Mouse (Mus musculus): ENCODE results near the gene Lgals3. TPM values are rescaled to one million over a fixed set of nuclear protein-coding genes. Genes with fewer than 3 reads are reported as not detected.

The Lgals3 gene
- polyA plus RNA-seq, 1 experiment from 2014 or later = 81.7 TPM

GRCm38 (mm10) chr14:47340231-47340925, 27.2 kb upstream of the Lgals3 start:
- 79% methylated on average over 10 of the region's 10 CpGs for WGBS
- H3K9me3 ChIP-seq (ENCODE audit: control insufficient read depth, low read length) = no peaks in the 10 kb centered on the region
- ATAC-seq (ENCODE audit: low read depth) = no peak
- H3K4me1 ChIP-seq (ENCODE audit: control insufficient read depth, insufficient read depth, low read length) = no peaks in the 10 kb centered on the region
- H3K36me3 ChIP-seq (ENCODE audit: control insufficient read depth, insufficient read depth, low read length) = no peaks in the 10 kb centered on the region
- no peak overlapping the region for H3K4me2 ChIP-seq (ENCODE audit: low read depth, low read length)
- H3K27ac ChIP-seq (replicated peaks; ENCODE audit: low read depth, low read length) = no peak overlapping the region; the same call in 1 of the 2 replicates
- H3K27me3 ChIP-seq (replicated peaks; ENCODE audit: control insufficient read depth, insufficient read depth, low read length) = no peaks in the 10 kb centered on the region
- DNase-seq (ENCODE audit: low spot score) = no peak
- H3K4me3 ChIP-seq (ENCODE audit: low read depth, low read length) = no peak overlapping the region
- no peak overlapping the region for H3K9ac ChIP-seq (ENCODE audit: low read depth, low read length)

DNA sequence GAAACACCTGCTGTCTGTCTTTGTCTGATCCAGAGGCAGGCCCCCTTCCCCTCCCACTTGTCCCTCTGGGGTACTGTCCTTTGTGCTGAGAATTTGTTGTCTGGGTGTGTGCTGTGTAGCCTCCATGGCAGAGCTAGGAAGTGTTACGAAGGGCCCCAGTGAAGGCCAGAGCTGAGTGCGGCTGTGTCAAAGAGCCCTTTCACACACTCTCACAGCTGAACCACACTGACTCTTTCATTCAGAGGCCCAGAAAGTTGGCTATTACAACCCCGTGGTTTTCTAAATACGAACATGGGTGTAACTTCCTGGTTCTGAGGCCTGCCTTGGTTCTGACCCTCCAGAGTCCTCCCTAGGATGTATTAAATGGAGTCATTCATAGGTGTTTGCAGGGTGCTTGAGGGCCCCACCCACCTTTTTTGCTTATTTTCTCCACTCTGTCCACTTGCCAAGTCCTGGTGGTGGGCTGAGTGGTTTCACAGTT, 25.7 kb upstream of the Lgals3 start:
- 29% methylated on average over 4 of the region's 4 CpGs for WGBS
- H3K4me3 ChIP-seq (ENCODE audit: low read depth, low read length) = no peak overlapping the region
- H3K9me3 ChIP-seq (ENCODE audit: control insufficient read depth, low read length) = no peaks in the 10 kb centered on the region
- H3K9ac ChIP-seq (ENCODE audit: low read depth, low read length) = no peak overlapping the region
- no peak overlapping the region for H3K4me2 ChIP-seq (ENCODE audit: low read depth, low read length)
- ATAC-seq (ENCODE audit: low read depth) = peak; percentile 63
- H3K4me1 ChIP-seq (ENCODE audit: control insufficient read depth, insufficient read depth, low read length) = no peaks in the 10 kb centered on the region
- H3K27ac ChIP-seq (replicated peaks; ENCODE audit: low read depth, low read length) = peak overlapping the region; percentile 55
- peak; percentile 54 for DNase-seq (ENCODE audit: low spot score)
- no peaks in the 10 kb centered on the region for H3K27me3 ChIP-seq (replicated peaks; ENCODE audit: control insufficient read depth, insufficient read depth, low read length)
- H3K36me3 ChIP-seq (ENCODE audit: control insufficient read depth, insufficient read depth, low read length) = no peaks in the 10 kb centered on the region

DNA sequence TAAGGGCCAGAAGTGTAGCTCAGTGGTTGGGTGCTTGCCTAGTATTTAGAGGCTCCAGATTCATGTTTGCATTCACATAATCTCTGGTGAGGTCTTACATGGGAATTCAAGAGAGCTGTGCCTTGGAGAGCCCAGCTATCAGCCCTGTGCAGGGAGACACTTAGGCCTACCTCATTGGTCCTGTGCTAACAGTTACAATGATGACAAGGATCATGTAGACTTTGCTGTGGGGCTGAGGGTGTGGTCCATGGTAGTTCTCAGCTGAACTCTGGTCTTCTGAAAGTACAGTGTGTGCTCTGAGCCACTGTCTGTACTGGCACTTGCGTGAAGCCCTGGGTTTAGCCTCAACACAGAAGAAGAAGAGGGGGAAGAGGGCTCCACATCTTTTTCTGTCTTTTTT, 20.8 kb upstream of the Lgals3 start:
- Histone ChIP-seq H3K36me3 (ENCODE audit: control insufficient read depth, insufficient read depth, low read length) (no peaks in the 10 kb centered on the region), H3K4me2 (ENCODE audit: low read depth, low read length) (no peak overlapping the region), H3K4me3 (ENCODE audit: low read depth, low read length) (no peak overlapping the region), H3K9me3 (ENCODE audit: control insufficient read depth, low read length) (no peaks in the 10 kb centered on the region), H3K9ac (ENCODE audit: low read depth, low read length) (no peak overlapping the region), H3K27ac (replicated peaks; ENCODE audit: low read depth, low read length) (no peak overlapping the region), H3K27me3 (replicated peaks; ENCODE audit: control insufficient read depth, insufficient read depth, low read length) (no peaks in the 10 kb centered on the region), H3K4me1 (ENCODE audit: control insufficient read depth, insufficient read depth, low read length) (no peaks in the 10 kb centered on the region)
- WGBS = 100% methylated on average over 1 of the region's 1 CpGs
- ATAC-seq (ENCODE audit: low read depth) (no peak), DNase-seq (ENCODE audit: low spot score) (no peak)

- Histone ChIP-seq H3K9ac (ENCODE audit: low read depth, low read length) (no peak overlapping the region), H3K4me1 (ENCODE audit: control insufficient read depth, insufficient read depth, low read length) (no peaks in the 10 kb centered on the region), H3K4me2 (ENCODE audit: low read depth, low read length) (no peak overlapping the region), H3K9me3 (ENCODE audit: control insufficient read depth, low read length) (no peaks in the 10 kb centered on the region), H3K4me3 (ENCODE audit: low read depth, low read length) (no peak overlapping the region), H3K36me3 (ENCODE audit: control insufficient read depth, insufficient read depth, low read length) (no peaks in the 10 kb centered on the region), H3K27ac (replicated peaks; ENCODE audit: low read depth, low read length) (no peak overlapping the region), H3K27me3 (replicated peaks; ENCODE audit: control insufficient read depth, insufficient read depth, low read length) (no peaks in the 10 kb centered on the region)
- DNase-seq (ENCODE audit: low spot score) = no peak
- ATAC-seq (ENCODE audit: low read depth) = no peak
- WGBS = 81% methylated on average over 2 of the region's 2 CpGs
Observed at GRCm38 (mm10) chr14:47350974-47351373, 16.6 kb upstream of the Lgals3 start.

GRCm38 (mm10) chr14:47352272-47352671, 15.3 kb upstream of the Lgals3 start:
- H3K4me2 ChIP-seq (ENCODE audit: low read depth, low read length) = no peak overlapping the region
- ATAC-seq (ENCODE audit: low read depth) = no peak
- 90% methylated on average over 10 of the region's 10 CpGs for WGBS
- H3K9ac ChIP-seq (ENCODE audit: low read depth, low read length) = no peak overlapping the region
- no peaks in the 10 kb centered on the region for H3K27me3 ChIP-seq (replicated peaks; ENCODE audit: control insufficient read depth, insufficient read depth, low read length)
- no peaks in the 10 kb centered on the region for H3K36me3 ChIP-seq (ENCODE audit: control insufficient read depth, insufficient read depth, low read length)
- no peak overlapping the region for H3K4me3 ChIP-seq (ENCODE audit: low read depth, low read length)
- no peak for DNase-seq (ENCODE audit: low spot score)
- H3K4me1 ChIP-seq (ENCODE audit: control insufficient read depth, insufficient read depth, low read length) = no peaks in the 10 kb centered on the region
- H3K27ac ChIP-seq (replicated peaks; ENCODE audit: low read depth, low read length) = no peak overlapping the region
- H3K9me3 ChIP-seq (ENCODE audit: control insufficient read depth, low read length) = no peaks in the 10 kb centered on the region

- no peaks in the 10 kb centered on the region for H3K27me3 ChIP-seq (replicated peaks; ENCODE audit: control insufficient read depth, insufficient read depth, low read length)
- no peaks in the 10 kb centered on the region for H3K36me3 ChIP-seq (ENCODE audit: control insufficient read depth, insufficient read depth, low read length)
- WGBS = 83% methylated on average over 4 of the region's 4 CpGs
- H3K9me3 ChIP-seq (ENCODE audit: control insufficient read depth, low read length) = no peaks in the 10 kb centered on the region
- no peak overlapping the region for H3K9ac ChIP-seq (ENCODE audit: low read depth, low read length)
- no peaks in the 10 kb centered on the region for H3K4me1 ChIP-seq (ENCODE audit: control insufficient read depth, insufficient read depth, low read length)
- no peak overlapping the region for H3K27ac ChIP-seq (replicated peaks; ENCODE audit: low read depth, low read length)
- ATAC-seq (ENCODE audit: low read depth) (no peak), DNase-seq (ENCODE audit: low spot score) (no peak)
- no peak overlapping the region for H3K4me2 ChIP-seq (ENCODE audit: low read depth, low read length)
- no peak overlapping the region for H3K4me3 ChIP-seq (ENCODE audit: low read depth, low read length)
Observed at GRCm38 (mm10) chr14:47353240-47353639, 14.3 kb upstream of the Lgals3 start.

DNA sequence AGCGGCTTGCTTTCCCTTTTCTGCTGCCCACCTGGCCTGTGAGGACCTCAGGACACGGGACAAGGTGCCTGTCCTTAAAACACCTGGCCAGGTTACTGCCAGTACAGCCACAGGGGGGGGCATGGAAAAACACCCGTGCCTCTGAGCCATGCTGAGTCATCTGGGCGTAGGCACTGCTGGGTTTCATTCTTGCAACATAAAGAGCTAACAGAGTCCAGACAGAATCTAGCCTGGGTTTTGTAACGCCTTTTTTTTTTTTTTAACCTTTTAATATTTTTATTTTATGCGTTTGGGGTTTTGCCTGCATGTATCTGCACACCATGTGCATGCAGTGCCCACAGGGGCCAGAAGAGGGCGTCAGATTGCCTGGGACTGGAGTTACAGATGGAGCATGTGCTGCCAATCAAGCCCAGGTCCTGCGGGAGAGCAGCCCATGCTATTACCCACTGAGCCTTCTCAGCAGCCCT, 13.4 kb upstream of the Lgals3 start:
- DNase-seq (ENCODE audit: low spot score) (no peak), ATAC-seq (ENCODE audit: low read depth) (no peak)
- Histone ChIP-seq H3K4me2 (ENCODE audit: low read depth, low read length) (no peak overlapping the region), H3K36me3 (ENCODE audit: control insufficient read depth, insufficient read depth, low read length) (no peaks in the 10 kb centered on the region), H3K4me1 (ENCODE audit: control insufficient read depth, insufficient read depth, low read length) (no peaks in the 10 kb centered on the region), H3K27ac (replicated peaks; ENCODE audit: low read depth, low read length) (no peak overlapping the region), H3K9me3 (ENCODE audit: control insufficient read depth, low read length) (no peaks in the 10 kb centered on the region), H3K4me3 (ENCODE audit: low read depth, low read length) (no peak overlapping the region), H3K27me3 (replicated peaks; ENCODE audit: control insufficient read depth, insufficient read depth, low read length) (no peaks in the 10 kb centered on the region), H3K9ac (ENCODE audit: low read depth, low read length) (no peak overlapping the region)
- WGBS = 65% methylated on average over 8 of the region's 8 CpGs

GRCm38 (mm10) chr14:47354948-47355347, 12.6 kb upstream of the Lgals3 start:
- Histone ChIP-seq H3K27me3 (replicated peaks; ENCODE audit: control insufficient read depth, insufficient read depth, low read length) (no peaks in the 10 kb centered on the region), H3K9ac (ENCODE audit: low read depth, low read length) (no peak overlapping the region), H3K9me3 (ENCODE audit: control insufficient read depth, low read length) (no peaks in the 10 kb centered on the region), H3K36me3 (ENCODE audit: control insufficient read depth, insufficient read depth, low read length) (no peaks in the 10 kb centered on the region), H3K4me1 (ENCODE audit: control insufficient read depth, insufficient read depth, low read length) (no peaks in the 10 kb centered on the region), H3K27ac (replicated peaks; ENCODE audit: low read depth, low read length) (no peak overlapping the region), H3K4me2 (ENCODE audit: low read depth, low read length) (no peak overlapping the region), H3K4me3 (ENCODE audit: low read depth, low read length) (no peak overlapping the region)
- DNase-seq (ENCODE audit: low spot score) (no peak), ATAC-seq (ENCODE audit: low read depth) (no peak)
- WGBS = 72% methylated on average over 4 of the region's 5 CpGs

DNA sequence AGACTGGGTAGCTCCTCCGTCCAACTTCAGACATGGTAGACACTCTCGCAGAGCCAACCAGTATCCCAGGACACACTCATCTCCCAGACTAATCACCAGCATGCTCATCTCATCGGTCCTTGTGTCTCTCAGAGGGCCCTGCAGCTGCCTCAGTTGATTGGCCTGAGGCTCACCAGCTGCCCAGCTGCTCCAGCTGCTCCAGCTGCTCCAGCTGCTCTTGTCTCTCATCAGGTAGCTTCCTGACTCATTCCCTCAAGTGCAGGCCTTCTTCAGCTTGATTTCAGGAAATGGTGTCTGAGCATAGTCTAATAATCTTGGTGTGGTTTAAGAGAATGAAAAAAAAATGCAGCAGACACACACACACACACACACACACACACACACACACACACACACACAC, 10.9 kb upstream of the Lgals3 start:
- H3K36me3 ChIP-seq (ENCODE audit: control insufficient read depth, insufficient read depth, low read length) = no peaks in the 10 kb centered on the region
- WGBS = 73% methylated on average over 3 of the region's 3 CpGs
- H3K27me3 ChIP-seq (replicated peaks; ENCODE audit: control insufficient read depth, insufficient read depth, low read length) = no peaks in the 10 kb centered on the region

More for the DNA sequence above, 10.9 kb upstream of the Lgals3 start:
- H3K9me3 ChIP-seq (ENCODE audit: control insufficient read depth, low read length) = no peaks in the 10 kb centered on the region
- no peak overlapping the region for H3K4me2 ChIP-seq (ENCODE audit: low read depth, low read length)
- H3K9ac ChIP-seq (ENCODE audit: low read depth, low read length) = no peak overlapping the region
- H3K27ac ChIP-seq (replicated peaks; ENCODE audit: low read depth, low read length) = no peak overlapping the region
- ATAC-seq (ENCODE audit: low read depth) = no peak
- no peaks in the 10 kb centered on the region for H3K4me1 ChIP-seq (ENCODE audit: control insufficient read depth, insufficient read depth, low read length)
- no peak overlapping the region for H3K4me3 ChIP-seq (ENCODE audit: low read depth, low read length)
- no peak for DNase-seq (ENCODE audit: low spot score)
